Mouse (Mus musculus): ENCODE measurements around the gene Mcu.

The Mcu gene

DNA sequence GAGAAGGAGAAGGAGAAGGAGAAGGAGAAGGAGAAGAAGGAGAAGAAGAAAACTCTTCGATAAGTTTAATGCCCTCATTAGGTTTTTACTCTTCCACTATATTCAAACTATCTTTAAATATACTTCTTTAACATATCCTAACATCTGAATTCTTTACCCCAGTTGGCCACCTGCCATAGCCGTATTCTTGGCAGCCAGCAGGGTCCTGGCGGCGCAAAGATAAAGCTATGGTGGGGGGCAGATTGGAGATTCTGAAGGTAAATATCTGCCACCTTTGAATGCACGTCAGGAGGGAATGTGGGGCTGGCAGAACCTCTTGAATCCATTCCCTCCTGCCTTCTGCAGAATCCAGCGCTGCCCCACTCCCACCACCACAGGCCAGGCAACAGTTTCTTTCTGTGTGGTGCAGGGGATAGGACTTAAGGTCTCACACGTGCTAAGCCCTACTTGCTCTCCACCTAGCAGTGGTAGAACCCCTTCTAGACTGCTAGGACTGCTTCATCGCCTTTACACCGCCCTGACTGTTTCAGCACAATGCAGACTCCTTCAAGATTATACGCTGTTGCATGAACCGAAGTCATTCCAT is 11.5 kb downstream of the Mcu start:
- no peak for DNase-seq

DNA sequence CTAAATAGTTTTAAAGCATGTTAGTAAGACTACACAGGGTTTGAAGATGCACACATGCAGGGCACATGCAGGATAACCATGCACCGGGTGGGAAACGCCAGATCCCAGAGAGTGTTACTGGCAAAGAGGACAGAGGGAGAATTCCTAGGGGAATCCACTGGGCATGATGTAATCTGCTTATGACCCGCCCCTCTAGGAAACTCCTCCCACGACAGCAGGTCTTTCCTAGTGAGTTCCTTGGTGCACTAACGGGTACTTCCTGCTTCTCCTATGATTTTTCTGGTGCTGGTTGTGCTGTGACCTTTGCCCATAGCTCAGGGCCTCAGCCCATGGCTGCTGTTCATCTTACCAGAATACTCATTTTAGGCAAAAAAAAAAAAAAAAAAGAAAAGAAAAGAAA is 12.6 kb downstream of the Mcu start:
- DNase-seq: peak; percentile 55 to 75

DNA sequence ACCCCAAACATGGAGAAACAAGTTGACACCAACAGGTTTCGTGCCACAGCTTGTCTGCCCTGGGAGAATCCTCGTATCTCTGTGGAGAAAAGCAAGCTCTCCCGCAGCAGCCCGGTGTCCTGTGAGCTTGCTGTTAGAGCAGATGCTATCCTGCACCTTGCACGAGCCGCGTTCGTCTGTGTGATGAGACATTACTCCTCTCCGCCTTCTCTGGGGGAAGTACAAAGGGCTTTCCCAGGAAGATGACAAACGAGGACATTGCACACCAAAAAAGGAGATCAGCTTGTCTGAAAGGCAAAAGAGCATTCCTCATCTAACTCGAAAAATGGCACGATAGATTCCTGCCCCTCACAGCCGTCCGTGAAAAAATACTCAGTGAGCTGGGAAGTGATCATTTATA is 13.6 kb downstream of the Mcu start:
- DNase-seq: no peak

DNA sequence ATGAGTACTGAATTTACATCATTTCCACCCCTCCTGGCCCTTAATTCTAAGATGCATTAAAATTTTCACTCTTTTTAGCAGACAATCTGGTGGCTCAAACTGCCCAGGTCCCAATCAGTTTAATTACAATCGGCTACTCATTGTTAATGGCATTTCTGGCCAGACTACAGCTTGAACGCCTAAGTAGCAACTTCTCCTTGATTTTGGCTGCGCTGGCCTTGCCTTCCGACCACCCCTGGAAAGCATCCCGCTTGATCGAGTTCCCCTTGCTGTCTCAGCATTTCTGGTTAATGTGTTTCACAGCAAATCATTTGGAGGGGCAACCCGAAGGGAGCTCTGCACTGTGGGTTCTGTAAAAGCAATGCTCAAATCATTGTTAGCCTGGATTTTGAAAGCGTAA is 14.4 kb downstream of the Mcu start:
- DNase-seq: no peak

DNA sequence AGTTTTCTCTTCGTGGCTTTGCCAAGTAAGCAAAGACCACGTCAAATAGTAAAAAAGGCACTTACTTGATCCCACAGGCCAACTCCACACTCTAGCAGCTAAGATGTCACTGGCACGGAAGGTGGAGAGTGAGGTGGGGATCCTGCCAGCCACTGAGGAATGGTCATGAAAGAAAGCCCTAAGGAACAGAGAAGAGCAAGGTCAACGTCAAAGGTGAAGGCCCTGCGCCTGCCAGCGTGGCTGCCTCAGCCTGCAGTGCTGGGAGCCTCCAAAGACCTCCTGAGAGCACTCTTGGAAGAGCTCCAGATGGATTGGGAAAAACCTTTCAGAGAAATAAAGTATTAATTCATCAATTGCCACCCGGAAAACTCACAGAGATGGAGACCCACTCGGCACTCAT is 16.0 kb downstream of the Mcu start:
- no peak for DNase-seq

DNA sequence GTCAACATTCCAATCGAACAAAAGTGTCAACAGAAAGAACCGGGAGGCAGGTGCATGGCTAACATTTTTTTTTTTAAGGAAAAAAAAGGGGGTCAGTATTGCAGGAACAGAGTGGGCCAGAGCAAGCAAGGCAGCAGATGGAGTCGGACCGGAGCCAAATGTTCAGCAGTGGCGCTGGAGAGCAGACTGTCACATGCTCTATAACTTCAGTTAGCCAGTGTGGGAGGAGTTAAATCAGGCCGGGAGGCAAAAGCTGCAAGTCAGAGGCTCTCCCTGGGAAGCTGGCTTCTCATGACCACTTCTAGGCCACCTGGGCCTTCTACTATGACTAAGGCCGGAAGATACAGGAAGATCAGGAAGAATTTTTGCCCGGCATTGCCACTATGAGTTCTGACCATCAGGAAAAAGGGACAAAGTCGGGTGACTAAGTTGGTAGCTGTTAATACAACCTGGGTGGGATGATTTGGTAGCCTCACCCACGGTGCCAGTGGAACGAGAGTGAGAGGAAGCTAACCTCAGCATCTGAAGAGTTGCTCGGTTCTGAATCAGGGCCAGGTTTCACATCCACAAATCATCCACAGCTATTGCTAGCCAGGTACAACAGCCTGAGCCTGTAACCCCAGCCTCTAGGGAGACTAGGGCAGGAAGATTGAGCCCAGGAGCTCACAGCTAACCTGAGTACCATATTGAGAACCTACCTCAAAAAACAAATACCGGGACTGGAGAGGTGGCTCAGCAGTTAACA is 22.5 kb downstream of the Mcu start:
- peak; percentile 61 to 76 for DNase-seq

DNA sequence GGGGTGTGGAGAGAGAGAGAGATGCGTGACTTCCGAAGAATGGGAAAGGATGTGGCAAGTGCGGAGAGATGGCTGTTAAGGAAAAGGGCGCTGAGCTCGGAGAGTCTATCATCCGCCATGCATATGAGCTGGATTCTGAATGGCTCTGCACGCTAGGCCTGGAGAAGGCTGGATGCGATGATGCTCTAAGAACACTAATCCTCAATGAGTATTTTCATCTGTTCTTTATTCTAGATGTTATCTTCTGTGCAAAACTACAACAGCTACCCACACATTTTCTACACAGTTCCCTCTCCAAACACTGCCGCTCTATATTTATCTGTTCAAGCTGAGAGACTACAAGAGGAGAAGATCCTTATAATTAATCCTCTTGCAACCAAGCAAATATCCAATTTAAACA is 25.9 kb downstream of the Mcu start:
- no peak for DNase-seq

DNA sequence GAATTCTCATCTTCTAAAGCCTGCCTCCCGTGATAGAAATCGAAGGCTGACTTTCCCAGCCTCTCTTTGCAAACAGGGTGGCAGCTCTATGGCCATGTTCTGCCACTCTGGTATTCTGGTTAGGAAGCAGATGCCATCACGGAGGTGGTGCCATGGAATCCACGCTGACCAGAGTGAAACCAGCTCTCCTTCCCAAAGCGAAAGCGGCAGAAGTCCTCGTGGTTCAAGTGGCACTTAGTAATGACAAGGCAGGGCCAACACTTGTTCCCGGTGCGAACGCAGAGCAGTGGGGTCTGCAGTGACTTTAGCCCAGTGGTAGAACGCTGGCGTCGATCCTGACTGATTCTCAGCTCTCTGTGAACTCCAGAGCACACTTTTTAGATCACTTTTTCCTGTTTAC is 26.6 kb downstream of the Mcu start:
- no peak for DNase-seq

DNA sequence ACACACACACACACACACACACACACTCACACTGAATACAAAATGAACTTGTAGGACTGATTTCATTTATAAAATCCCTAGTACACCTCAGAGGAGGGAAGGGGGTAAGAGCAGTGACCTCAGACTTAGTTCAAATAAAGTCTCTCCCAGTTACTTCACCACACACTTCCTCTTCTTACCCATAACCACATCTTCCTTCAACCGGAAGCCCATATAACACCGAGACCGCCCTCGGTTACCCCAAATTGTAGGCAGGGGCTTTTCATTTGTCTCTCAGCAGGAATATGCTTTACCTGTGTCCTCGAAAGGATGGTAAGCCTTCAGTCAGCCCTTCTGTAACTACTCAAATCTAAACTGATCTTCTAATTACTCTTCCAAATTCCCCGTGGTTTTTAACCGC is 27.1 kb downstream of the Mcu start:
- DNase-seq: no peak

DNA sequence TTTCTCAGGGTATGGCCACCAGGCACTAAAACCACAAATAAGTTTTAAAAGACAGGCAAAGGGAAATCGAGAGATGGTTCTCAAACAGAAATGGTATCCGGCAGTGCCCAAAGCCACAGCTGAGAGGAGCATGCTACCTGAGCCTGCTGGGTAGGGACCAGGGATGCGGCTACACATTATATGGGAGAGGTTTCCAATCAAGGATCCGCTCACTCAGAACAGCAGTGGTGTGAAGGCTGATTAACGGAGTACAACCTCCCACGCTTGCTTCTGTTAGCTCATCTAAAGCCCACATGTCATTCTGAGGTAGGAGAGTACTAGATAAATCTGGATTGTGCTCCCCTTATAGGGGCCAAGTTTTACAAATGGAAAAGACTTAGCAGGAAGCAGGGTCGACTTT is 28.4 kb downstream of the Mcu start:
- no peak for DNase-seq

DNA sequence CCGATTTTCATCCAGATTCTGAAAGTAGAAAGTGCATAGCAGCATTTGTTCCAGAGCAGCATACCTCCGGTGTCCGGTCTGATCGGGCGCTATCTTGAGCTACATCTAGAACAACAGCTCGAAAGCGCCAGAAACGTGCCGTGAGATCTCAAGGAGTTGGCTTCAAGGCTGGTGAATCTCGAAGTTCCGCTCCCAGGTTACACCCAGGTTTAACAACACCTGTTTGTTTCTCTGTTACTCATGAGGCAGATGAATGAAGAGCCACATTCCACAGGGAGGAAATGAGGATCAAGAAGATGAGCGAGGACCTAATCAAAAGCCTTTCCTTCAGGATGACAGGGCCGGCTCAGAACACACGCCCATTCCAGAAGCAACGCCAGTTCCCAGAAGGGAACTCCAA is 29.7 kb downstream of the Mcu start:
- DNase-seq: no peak

DNA sequence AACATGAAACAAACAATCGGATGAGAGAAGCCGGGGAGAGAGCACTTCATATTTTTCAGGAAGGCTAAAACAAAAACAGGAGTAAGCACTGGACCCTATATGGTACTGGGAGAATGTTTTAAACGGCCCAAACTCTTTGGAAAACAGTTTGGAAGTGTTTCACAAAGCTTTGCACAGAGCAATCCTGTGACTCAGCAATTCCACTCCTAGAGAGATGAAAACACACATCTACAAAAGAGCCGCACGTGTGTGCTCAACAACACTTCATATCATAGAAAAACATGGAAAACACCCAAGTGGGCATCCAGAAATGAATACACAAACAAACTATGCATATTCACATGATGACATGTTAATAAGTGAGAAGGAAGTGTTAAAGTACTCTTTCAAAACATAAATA is 30.9 kb downstream of the Mcu start:
- DNase-seq: no peak

DNA sequence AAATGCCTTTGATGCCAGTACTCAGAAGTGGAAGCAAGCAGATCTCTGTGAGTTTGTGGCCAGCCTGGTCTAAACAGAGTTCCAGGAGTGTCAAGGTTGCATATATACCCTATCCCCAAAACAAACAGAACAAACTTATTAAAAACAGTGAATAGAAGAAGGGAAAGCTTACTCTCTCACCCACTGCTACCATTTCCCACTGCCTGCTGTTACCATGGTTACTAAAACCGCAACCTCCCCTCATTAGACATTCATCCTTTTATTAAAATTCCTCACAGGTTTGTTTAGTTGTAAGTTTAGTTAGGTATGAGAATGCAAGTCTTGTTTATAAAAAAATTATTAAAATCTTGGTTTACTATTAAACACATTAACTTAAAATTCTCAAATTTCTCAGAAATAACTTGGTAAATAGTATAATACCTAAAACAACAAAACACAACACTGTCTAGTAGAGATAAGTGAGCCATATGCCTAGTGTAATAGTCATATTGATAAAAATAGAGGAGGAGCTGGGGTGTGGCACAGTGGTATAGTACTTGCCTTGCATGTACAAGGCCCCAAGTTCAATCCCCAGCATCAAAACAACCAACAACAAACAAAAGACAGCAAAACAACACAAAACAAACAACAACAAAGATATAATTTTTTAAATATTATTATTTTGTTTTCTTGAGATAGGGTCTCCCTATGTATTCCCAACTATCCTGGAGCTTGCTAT is 34.5 kb downstream of the Mcu start:
- no peak for DNase-seq

DNA sequence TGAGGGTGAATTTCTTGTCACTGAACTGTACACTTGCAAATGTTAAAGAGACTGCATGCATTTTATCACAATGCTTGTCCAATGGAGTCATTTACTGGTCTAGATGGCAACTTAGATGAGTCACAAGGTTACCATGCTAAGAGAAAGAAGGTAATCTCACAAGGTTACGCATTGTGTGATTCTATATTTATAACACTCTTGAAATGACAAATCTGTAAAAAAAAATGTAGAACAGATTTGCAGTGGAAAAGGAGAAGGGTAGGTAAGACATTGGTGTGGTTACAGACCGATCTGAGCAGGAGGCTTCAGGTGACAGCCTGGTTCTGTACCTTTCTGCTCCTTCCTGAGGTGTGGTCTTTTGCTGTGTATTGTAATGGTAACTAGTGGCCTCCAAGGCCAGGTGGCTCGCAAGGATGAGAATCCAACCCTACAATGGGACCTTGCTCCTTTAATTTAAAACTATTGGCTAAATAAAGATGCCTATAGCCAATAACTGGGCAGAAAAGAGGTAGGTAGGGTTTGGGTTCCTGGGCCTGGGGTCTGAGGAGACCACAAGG is 35.8 kb downstream of the Mcu start:
- DNase-seq: no peak

DNA sequence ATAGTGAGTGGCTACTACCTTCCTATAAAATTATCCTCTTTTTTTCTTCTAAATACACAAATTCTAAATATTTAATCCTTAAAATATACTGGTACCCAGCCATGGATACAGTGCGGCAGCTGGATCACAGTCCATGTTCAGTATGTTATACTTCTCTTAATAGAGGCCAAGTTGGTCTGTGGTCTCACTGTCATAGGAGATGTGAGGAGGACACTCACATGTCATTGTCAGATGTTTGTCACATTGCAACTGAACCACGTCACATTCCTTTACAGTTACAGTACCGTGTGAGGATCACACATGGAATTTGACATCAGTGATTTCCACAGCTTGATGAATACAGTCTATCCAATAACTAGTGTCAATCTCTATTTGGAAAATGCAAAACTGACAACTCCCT is 36.8 kb downstream of the Mcu start:
- DNase-seq: no peak

DNA sequence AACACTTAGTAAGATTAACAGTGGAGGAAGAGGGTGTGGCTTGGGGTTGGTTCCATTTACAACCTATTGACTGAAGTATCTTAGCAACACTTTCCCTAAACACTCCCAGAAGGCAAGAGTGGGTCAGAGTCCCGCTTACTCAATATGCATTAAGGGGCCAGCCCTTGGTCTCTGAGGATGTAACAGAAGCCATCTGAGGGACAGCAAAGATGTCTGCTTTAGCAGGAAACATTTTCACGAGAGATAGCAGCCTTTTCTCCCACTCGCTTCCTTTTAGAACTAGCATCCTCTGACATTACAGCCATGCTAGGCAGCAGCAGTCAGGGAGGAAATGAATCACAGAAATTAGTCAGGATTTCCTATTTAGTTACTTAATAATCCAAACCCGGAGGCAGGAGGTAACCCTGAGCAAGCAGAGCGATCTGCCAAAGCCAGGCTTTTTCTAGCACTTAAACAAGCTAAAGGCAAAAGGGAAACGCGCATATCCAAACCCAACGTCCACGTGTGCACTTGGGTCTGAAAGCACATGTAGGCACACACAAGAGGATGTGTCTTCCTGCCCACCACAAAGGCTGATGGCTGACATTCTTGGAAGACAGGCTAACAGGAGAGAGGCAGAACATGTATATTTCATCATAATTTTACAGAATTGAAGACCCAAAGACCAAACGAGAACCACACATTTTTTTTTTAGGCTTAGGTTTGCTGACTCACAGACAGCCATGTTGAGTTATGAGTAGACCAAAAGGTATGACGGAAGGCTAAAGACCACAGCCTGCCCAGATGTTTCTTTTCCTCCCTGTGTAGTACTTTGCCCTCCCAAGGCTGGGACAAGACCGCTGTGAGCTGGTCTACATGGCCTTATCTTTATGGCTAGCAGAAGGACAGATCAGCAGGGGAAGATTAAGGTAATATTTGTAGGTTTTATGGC is 38.4 kb downstream of the Mcu start:
- peak; percentile 51 to 65 for DNase-seq

DNA sequence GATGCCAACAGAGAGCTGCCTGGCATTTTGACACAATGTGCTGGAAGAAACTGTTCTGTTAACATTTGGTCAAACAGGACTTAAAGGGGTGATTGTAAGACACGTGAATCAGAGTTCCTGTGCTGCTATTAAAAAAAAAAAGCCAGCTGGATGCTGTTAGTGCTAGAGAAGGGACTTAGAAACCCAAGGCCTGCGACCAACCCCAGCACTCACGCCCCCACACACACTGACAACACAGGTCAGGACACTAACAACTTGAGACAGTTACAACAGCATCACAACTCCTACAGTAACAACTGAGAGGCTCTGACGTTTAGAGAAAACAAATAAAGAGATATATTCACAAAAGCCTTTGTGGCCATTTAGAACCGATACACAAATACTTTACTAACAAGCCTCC is 40.2 kb downstream of the Mcu start:
- DNase-seq: no peak

DNA sequence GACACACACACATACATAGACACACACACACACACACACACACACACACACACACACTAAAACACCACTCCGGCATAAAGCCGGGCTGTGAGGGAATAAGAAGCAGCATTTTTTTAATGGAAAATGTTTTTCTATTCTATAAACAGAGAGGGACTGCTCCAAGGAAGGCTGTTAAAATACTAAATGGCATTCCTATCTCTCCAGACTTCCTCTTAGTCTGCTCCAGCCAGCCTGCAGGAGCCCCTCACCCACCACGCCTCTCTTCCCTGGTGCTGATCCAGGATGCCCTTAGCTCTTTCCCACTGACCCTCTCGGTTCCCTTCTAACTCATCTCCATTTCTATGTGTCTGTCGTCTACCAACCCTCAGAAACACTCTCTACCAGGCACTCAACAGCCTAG is 44.5 kb downstream of the Mcu start:
- DNase-seq: no peak

DNA sequence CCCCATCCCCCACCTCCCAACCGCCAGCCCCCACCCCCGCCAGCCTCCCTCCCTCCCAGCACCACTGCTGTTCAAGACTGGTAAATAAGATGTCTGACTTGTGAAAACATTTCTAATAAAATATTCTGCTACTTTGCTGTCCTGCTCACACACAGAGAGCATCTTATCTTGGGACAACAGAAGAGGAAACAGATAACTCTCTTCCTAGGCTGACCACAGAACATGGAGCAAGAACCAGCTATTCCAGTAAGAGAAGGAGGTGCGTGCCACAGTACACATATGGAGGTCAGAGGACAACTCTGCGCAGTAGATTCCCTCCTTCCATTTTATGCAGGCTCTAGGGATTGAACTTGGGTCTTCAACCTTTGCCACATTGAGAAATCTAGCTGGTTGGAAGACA is 45.2 kb downstream of the Mcu start:
- DNase-seq: no peak

DNA sequence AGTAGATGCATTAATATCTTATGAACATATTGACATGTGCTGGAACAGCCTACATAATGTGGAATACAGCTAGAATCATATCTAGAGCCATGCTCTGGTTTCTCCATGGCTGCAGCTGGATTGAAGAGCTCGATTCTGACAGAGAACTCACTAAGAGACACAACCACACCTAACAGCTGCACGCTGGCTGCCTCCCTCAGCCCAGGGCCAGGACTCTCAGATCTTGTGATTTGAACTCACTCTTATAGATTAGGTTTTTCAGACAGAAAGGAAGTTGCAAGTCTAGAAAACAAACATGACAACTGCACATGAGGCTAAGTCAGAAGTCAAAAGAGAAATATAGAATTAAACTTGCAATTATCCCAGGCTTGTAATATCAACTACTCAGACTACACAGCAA is 45.7 kb downstream of the Mcu start:
- no peak for DNase-seq

DNA sequence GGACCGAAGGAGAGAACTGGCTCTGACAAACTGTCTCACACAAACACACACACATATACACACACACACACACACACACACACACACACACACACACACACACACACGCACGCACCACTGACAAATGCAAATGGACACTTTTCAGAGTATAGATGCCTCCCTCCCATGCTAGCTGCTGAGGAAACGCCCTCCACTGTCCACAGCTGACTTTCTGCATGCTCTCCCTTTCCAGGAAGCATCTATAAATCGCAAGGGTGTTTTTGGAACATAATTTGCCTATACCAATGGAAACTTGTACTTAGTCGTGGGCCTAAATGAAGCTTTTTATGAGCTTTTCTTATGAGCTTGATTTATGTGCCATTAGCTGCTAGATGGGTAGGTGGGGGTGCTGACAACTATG is 46.1 kb downstream of the Mcu start:
- no peak for DNase-seq

DNA sequence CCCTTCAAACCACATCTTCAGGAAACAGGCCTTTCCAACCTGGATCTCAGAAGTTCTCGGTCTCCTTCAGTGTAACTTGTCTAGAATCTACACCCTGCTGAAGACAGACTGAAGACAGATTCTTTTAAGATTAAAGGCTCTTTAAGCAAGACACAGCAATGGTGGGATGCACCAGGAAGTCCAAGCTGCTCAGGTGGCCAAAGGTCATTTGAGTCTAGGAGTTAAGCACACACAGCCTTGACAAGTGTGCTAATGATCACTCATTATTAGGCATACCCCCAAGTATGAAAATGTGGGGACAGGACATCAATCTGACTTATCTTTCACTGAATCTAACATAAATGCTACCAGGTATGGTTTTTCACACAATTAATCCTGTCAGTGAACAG is 47.0 kb downstream of the Mcu start:
- no peak for DNase-seq

All from kidney, postnatal 25 days (tissue).